Mouse (Mus musculus): Measurements from ENCODE around the gene Flot1.

- 0 out of 2 replicates have a peak, but pooled peaks have one; percentile 25 for TF ChIP-seq CTCF (IDR thresholded peaks at IDR 0.05; ENCODE audit: low read depth, low read length)
- TF ChIP-seq POLR2A (IDR thresholded peaks at IDR 0.05; ENCODE audit: borderline replicate concordance, low read depth, low read length) = no peak
Measured at GRCm38 (mm10) chr17:35782398-35782797, 40.6 kb upstream of the Flot1 start.
